Mouse (Mus musculus) liver, postnatal 0 days (tissue): ENCODE results near the gene Cep152. TPM values are rescaled to one million over a fixed set of nuclear protein-coding genes. Genes with fewer than 3 reads are reported as not detected.

Experiments
- ATAC-seq: fragments of 200-750 bp; cut with Nextera tagmentation; 2 replicates; pipeline ENCODE4 v1.8.0; 2017; ENCODE audit warnings: mild to moderate bottlenecking, moderate library complexity
- DNase-seq: peaks from one replicate; pipeline ENCODE4 v3.0.0-alpha.2; 2016
- H3K27ac ChIP-seq: fragments of 300-500 bp; sonication (generic); 2 replicates; pipeline ENCODE4 v1.5.1; 2014; ENCODE audit warnings: antibody characterized with exemption, moderate library complexity, mild to moderate bottlenecking, low read depth
- H3K27me3 ChIP-seq: fragments of 300-500 bp; sonication (generic); 2 replicates; pipeline ENCODE4 v1.6.1; 2014; ENCODE audit warnings: low read length, control low read depth, mixed read lengths; ENCODE audit not compliant: insufficient read depth
- H3K36me3 ChIP-seq: fragments of 300-500 bp; sonication (generic); replicated peaks from 2 replicates; pipeline ENCODE4 v1.6.1; 2014; ENCODE audit warnings: mild to moderate bottlenecking, control low read depth, low read length, moderate library complexity, mixed read lengths; ENCODE audit not compliant: insufficient read depth
- H3K4me1 ChIP-seq: fragments of 300-500 bp; sonication (generic); 2 replicates; pipeline ENCODE4 v1.6.1; 2014; ENCODE audit warnings: antibody characterized with exemption, mild to moderate bottlenecking, control low read depth; ENCODE audit not compliant: insufficient read depth
- H3K4me2 ChIP-seq: fragments of 300-500 bp; sonication (generic); 2 replicates; pipeline ENCODE4 v1.6.1; 2014; ENCODE audit warnings: low read depth, mild to moderate bottlenecking, low read length, moderate library complexity, mixed read lengths
- H3K4me3 ChIP-seq: fragments of 300-500 bp; sonication (generic); 2 replicates; pipeline ENCODE4 v1.5.1; 2014; ENCODE audit warnings: low read depth, low read length
- H3K9ac ChIP-seq: fragments of 300-500 bp; sonication (generic); replicated peaks from 2 replicates; pipeline ENCODE4 v1.6.1; 2014; ENCODE audit warnings: mild to moderate bottlenecking, moderate library complexity
- H3K9me3 ChIP-seq: fragments of 300-500 bp; sonication (generic); 2 replicates; pipeline ENCODE4 v1.6.1; 2016; ENCODE audit warnings: mild to moderate bottlenecking, control low read depth, low read length, mixed read lengths
- CTCF ChIP-seq: sonication (generic); IDR thresholded peaks from 2 replicates; pipeline ENCODE4 v1.5.1; 2016; ENCODE audit warnings: antibody characterized with exemption, low read depth
- EP300 ChIP-seq: IDR thresholded peaks from 2 replicates; pipeline ENCODE4 v1.6.1; 2016; ENCODE audit warnings: antibody characterized with exemption, low read depth, mild to moderate bottlenecking
- WGBS: fragments of 180-500 bp; shearing (Covaris S2); extraction: QIAGEN DNeasy Blood & Tissue Kit; methylation state at CpG from one replicate; pipeline ENCODE4 v1.1.7; 2014; ENCODE audit not compliant: insufficient replicate concordance; 5-methylcytosine and 5-hydroxymethylcytosine counted together
- polyA plus RNA-seq: library from polyadenylated mRNA; unstranded; fragments of >200 nt; fragmentation: Nextera tagmentation; extraction: Ambion mirVana; gene quantifications from 2 replicates; pipeline ENCODE4 v1.2.1, GENCODE M21; 2015

The Cep152 gene
- polyA plus RNA-seq, 1 experiment from 2014 or later, result 2.4 TPM

- Histone ChIP-seq H3K27ac (no peak overlapping the region), H3K36me3 (no peaks in the 10 kb centered on the region), H3K9me3 (no peaks in the 10 kb centered on the region), H3K4me3 (no peak overlapping the region), H3K9ac (no peak overlapping the region), H3K4me1 (no peaks in the 10 kb centered on the region), H3K27me3 (no peaks in the 10 kb centered on the region), H3K4me2 (no peak overlapping the region)
- TF ChIP-seq EP300, result no peak
- TF ChIP-seq CTCF, result no peak
- no peak for ATAC-seq
- DNase-seq, result no peak
- WGBS, result 75% methylated on average over 7 of the region's 7 CpGs
These were observed 84.3 kb downstream of the Cep152 start for GRCm38 (mm10) chr2:125540579-125540978.

DNA sequence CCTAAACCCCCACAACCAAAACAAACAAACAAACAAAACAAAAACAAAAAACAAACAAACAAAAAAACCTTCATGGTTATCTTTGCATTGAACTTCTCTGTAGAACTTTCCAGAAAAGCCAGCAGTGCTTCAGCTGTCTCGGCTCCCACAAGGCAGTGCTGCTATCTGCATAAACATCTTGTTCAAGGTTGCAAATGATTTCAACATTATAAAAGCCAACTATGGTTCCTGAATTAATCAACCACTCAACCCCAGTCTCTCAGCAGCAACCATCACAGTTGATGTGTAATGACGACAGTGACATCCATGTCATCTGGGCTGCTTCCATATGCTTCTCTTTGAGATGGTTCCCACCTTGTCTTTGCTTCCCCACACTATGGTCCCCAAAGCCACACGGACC, 85.3 kb downstream of the Cep152 start:
- TF ChIP-seq CTCF (no peak), EP300 (no peak)
- Histone ChIP-seq H3K27me3 (no peaks in the 10 kb centered on the region), H3K36me3 (no peaks in the 10 kb centered on the region), H3K27ac (no peak overlapping the region), H3K4me2 (no peak overlapping the region), H3K9ac (no peak overlapping the region), H3K9me3 (no peaks in the 10 kb centered on the region), H3K4me3 (no peak overlapping the region), H3K4me1 (no peaks in the 10 kb centered on the region)
- 74% methylated on average over 3 of the region's 3 CpGs for WGBS
- ATAC-seq, result no peak
- DNase-seq, result no peak

DNA sequence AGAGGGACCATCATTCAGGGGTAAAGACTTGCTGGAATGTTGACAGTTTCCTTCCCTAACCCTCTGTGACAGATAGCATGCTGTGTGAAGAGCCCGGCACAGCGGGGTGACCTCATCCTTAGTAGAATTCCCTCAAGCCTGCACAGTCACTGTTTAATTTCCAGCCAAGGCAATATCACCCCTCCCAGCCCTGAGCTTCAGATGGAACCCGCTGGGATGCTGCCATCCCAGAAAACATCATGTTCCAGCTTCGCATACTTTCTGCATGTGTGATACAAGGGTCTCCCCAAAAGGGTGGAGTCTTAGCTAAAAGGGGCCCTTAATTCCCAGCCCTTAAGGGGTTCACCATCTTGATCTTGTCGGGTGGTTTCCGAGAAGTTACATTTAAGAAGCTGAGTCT, 94.2 kb downstream of the Cep152 start:
- WGBS, result 62% methylated on average over 6 of the region's 6 CpGs
- no peak for DNase-seq
- no peak for TF ChIP-seq CTCF
- TF ChIP-seq EP300, result no peak
- no peak overlapping the region for H3K9ac ChIP-seq
- no peak overlapping the region for H3K4me3 ChIP-seq
- no peaks in the 10 kb centered on the region for H3K9me3 ChIP-seq
- no peaks in the 10 kb centered on the region for H3K4me1 ChIP-seq
- H3K27ac ChIP-seq, result no peak overlapping the region
- no peaks in the 10 kb centered on the region for H3K27me3 ChIP-seq
- H3K4me2 ChIP-seq, result no peak overlapping the region
- H3K36me3 ChIP-seq, result no peaks in the 10 kb centered on the region
- no peak for ATAC-seq

DNA sequence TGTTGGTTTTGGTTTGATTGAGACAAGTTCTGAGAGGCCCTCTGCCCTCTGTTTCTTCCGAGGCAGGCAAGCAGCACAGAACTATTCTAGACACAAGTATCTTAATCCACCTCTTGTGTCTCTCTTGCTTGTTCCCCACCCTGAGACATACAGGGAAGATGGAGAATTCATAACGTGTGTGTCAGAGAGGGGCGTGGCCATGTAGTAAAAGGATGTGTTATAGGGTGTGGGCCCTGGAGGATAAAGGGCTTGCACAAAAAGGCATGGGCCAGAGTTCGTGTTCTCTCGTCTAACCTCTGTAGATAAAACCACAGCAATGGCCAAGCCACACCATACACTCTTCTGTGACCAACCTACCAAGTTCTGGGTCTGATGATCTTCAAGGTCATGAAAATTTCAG, 98.3 kb downstream of the Cep152 start:
- no peak for DNase-seq
- Histone ChIP-seq H3K9ac (no peak overlapping the region), H3K4me1 (no peaks in the 10 kb centered on the region), H3K36me3 (no peaks in the 10 kb centered on the region), H3K4me2 (no peak overlapping the region), H3K27ac (no peak overlapping the region), H3K9me3 (no peaks in the 10 kb centered on the region), H3K4me3 (no peak overlapping the region), H3K27me3 (no peaks in the 10 kb centered on the region)
- TF ChIP-seq CTCF (no peak), EP300 (no peak)
- 60% methylated on average over 5 of the region's 5 CpGs for WGBS
- ATAC-seq, result no peak

- whole genome bisulfite sequencing, result 73% methylated on average over 2 of the region's 2 CpGs
These were observed 99.4 kb downstream of the Cep152 start for GRCm38 (mm10) chr2:125525484-125525883.

DNA sequence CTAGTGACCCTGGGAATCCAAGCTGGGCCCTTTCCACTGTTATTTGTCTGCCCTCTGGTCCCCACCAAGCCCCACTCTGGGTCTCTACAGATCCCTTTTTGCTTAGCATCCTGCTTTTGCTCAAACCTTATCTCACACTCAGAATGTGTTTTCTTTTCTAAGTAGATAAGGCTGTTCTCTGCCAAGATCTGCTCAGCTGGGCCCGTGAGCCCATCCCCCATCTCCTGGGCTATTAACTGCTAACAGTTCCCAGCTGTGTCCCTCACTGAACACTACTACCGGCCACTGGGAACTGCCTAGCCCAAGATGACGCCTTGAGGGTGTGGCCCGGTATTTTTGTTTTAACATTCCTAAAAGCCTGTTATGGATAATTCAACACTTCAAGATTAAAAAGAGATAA, 108.3 kb downstream of the Cep152 start:
- H3K27ac ChIP-seq, result no peak overlapping the region

More at GRCm38 (mm10) chr2:125525484-125525883, 99.4 kb downstream of the Cep152 start:
- TF ChIP-seq CTCF (no peak), EP300 (no peak)
- Histone ChIP-seq H3K4me1 (no peaks in the 10 kb centered on the region), H3K27me3 (no peaks in the 10 kb centered on the region), H3K9me3 (no peaks in the 10 kb centered on the region), H3K4me3 (no peak overlapping the region), H3K9ac (no peak overlapping the region), H3K27ac (no peak overlapping the region), H3K36me3 (no peaks in the 10 kb centered on the region), H3K4me2 (no peak overlapping the region)
- ATAC-seq (no peak), DNase-seq (no peak)

More for the DNA sequence above, 108.3 kb downstream of the Cep152 start:
- Histone ChIP-seq H3K4me3 (no peak overlapping the region), H3K36me3 (no peaks in the 10 kb centered on the region), H3K4me1 (no peaks in the 10 kb centered on the region), H3K27me3 (no peaks in the 10 kb centered on the region), H3K9me3 (no peaks in the 10 kb centered on the region), H3K9ac (no peak overlapping the region), H3K4me2 (no peak overlapping the region)
- TF ChIP-seq EP300, result 0 out of 2 replicates have a peak, but pooled peaks have one; percentile 16
- no peak for TF ChIP-seq CTCF
- WGBS, result 21% methylated on average over 4 of the region's 4 CpGs
- DNase-seq, result peak; percentile 22
- ATAC-seq, result no peak
